Mouse (Mus musculus) monocyte, adult 2 months (primary cell): ENCODE data around the gene Acot11.
"Not testable (repeated sequence)": the region's sequence is repeated elsewhere in the genome, so short reads cannot be mapped to it uniquely, and the experiment has no call there.

Source experiments
- DNase-seq, 2 experiments: peaks; one replicate each; pipeline ENCODE4 v3.0.0; 2022; ENCODE audit warnings: low spot score in 2 of 2, low read depth in 1 of 2

Gene Acot11

DNA sequence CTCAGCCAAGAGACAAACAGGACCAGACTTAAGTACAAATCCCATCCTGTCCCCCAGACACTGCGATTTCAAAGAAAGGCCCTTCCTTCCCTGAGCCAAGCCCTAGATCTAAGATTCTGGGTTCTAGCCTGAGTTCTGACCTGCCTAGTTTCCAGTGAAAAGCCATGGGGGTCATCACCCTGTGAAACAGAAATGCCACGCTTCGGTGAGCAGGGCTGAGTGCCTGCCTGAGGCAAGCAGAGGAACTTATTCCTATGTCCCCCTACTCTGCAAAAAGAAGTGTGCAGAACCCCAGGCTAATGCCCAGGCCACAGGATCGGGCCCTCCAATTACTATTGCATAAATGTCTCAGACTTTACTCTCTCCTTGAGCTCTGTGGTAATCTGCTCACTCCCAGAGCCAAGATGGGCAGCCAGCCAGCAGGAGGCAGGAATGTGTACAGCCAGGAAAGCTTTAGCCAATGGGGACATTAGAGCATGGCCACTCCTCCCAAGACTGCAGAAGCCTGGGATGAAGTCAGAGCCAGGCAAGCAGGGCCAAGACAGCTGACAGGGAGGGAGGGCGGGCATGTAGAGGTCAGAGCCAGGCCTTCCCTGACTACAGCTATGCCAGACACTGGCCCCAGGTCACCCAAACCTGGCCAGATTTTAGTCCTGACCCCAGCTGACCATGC is 26.5 kb downstream of the Acot11 start:
- no peak for DNase-seq

- no peak for DNase-seq
Measured at GRCm38 (mm10) chr4:106776998-106777397, 27.8 kb downstream of the Acot11 start.

DNA sequence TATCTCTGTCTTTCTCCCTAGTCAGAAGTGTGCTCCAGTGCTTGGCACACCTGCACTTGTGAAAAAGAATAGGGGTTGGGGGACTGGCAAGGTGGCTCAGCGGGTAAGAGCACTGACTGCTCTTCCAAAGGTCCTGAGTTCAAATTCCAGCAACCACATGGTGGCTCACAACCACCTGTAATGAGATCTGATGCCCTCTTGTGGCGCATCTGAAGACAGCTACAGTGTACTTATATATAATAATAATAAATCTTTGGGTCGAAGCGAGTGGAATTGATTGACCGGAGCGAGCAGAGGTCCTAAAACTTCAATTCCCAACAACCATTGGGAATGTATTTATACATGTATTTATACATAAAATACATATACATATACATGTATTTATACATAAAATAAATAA is 29.0 kb downstream of the Acot11 start:
- not testable (repeated sequence) for DNase-seq

GRCm38 (mm10) chr4:106772558-106772957 is 32.2 kb downstream of the Acot11 start:
- no peak for DNase-seq

GRCm38 (mm10) chr4:106769306-106769705 is 35.5 kb downstream of the Acot11 start:
- DNase-seq: no peak

DNA sequence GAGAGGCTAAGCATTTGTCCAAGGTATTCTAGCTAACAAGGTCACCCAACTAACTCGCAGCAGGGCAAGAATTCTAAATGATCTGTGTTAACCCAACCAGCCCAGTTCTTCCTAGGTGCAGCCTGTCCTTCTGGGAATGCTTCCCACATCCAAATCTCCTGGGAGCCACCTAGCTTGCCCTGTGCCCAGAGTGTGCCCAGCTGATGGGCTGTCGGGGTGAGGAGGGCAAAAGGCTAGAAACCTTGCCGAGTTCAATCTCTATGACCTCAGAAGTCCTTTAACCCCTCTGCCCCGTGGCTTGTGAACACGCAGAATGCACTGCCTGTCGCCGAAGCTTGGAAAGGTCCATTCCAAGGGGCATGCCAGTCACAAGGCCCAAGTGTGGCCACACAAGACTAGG is 40.6 kb downstream of the Acot11 start:
- no peak for DNase-seq

GRCm38 (mm10) chr4:106751726-106752125 is 53.1 kb downstream of the Acot11 start:
- DNase-seq: no peak

GRCm38 (mm10) chr4:106749699-106750098 is 55.1 kb downstream of the Acot11 start:
- no peak for DNase-seq

DNA sequence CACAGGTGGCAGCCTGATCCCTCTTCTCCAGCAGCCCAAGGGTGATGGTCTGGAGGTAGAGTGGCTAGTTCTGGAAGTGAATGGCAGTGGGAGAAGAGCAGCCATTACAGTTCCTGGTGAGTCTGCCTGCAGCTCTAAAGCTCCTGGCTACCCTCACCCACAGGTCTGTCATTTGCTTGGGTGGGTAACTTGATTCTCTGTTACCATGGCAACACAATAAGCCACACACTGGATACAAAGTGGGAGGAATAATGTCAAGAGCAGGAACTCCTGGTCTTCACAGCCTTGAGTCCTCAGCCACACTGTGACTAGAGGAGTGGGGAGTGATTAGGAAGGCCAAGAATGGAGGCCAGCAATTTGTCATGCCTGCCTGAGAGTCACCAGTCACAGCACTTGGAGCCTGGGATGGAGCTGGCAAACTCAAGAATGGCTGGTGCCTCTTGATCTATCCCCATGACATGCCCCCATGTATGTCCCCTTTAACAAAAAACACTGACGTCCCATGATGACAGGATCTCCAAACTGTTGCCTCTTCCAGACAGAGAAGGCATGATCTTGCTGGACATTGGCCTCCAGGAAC is 57.7 kb downstream of the Acot11 start:
- no peak for DNase-seq

GRCm38 (mm10) chr4:106745862-106746261 is 58.9 kb downstream of the Acot11 start:
- no peak for DNase-seq

DNA sequence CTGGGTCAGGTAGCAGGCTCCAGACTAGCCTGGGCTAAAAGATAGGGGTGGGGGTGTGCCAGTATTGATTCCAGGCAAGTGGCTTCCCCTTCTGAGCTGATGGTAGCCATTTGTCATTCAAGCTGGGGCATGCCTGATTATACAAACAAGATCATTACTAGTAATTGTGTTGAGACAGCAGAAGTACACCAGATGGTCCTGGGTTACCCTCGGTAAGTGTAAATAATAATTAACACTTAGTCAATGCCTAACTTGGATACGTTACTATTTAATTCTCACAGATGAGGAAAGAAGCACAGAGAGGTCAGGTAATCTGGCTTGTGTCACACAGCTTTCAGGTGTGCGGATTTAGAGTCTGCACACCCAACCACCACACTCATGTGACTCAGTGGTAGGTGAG is 66.9 kb downstream of the Acot11 start:
- no peak for DNase-seq

GRCm38 (mm10) chr4:106736884-106737283 is 67.9 kb downstream of the Acot11 start:
- not testable (repeated sequence) for DNase-seq

DNA sequence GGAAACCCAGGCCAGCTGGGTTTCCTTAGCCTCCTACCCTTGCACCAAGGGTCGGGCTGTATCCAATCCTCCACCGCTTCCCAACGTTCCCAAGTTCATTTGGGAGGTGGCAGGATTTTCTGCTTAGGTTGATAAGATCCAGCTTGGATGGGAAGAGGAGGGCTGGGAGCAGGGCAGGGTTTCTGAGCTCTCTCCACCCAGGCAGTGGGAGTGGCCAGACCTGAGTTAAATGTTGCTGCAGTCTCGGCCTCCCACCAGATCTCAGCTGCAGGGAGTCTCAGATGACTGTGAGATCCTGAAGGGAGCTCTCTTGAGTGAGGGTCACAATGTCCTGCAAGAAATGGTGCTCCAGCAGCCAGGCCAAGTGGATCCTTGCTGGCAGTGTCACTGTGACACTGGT is 71.2 kb downstream of the Acot11 start, which contains the start of gene Fam151a:
Gene Fam151a (plus strand): TSS at position 254 of the 400 bp plus-strand sequence.
- no peak for DNase-seq

DNA sequence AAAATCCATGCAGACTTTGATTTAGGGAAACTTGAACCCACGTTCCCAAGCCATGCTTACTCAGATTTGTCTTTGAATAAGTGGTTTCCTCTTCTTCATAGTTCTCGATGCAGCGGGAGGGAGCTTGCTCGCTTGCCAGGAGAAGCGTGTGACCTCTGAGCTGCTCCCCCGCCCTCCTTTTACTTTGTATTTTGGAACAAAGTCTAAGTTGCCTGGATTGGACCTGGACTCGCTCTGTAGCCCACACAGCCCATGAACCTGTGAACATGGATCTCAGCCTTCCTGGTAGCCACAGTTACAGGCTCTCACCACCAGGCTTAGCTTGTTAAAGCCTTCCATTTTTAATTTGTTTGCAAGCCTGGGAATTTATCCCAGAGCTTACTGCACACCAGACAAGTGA is 74.0 kb downstream of the Acot11 start, which contains the start of gene Mroh7:
Gene Mroh7 (minus strand): TSS at position 112 of the 400 bp plus-strand sequence.
- no peak for DNase-seq

- no peak for DNase-seq
Measured at GRCm38 (mm10) chr4:106720631-106721030, 84.2 kb downstream of the Acot11 start.

DNA sequence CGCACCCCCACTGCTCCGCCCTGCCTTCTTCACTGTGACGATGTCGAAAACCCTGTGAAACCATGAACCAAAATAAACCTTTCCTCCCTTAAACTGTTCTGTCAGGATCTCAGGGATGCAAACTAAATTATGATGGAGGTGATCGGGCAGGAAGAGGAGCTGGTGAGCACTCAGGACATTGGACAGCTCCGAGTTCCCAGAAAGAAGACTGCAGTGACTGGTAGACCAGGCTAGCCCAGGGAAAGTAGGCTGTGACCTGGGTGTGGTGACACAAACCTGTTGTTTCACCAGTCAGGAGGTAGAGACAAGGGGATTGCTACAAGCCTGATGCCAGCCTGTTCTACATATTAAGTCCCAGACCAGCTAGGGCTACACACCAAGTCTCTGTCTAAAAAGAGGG is 91.2 kb downstream of the Acot11 start:
- DNase-seq: no peak

DNA sequence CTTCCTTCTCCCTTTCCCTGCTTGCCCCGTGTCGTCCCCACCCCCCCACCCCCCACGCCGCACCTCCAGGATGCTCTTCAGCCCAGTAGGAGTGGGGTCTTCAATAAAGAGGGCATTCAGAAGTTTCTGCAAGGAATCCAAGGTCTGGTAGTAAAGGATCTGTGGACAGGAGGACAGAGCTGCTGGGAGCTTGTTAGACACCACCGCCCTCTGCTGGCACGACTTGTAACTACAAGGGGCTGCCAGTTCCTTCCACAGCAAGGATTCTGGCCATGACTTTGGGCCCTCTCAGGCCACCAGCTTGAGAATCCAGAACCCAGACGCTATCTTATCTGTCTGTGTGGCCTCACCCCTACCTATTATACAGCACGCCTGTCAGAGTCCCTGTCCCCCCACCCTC is 96.4 kb downstream of the Acot11 start:
- peak in 1 of 2 experiments; percentile 44 for DNase-seq

GRCm38 (mm10) chr4:106707957-106708356 is 96.8 kb downstream of the Acot11 start:
- no peak for DNase-seq

DNA sequence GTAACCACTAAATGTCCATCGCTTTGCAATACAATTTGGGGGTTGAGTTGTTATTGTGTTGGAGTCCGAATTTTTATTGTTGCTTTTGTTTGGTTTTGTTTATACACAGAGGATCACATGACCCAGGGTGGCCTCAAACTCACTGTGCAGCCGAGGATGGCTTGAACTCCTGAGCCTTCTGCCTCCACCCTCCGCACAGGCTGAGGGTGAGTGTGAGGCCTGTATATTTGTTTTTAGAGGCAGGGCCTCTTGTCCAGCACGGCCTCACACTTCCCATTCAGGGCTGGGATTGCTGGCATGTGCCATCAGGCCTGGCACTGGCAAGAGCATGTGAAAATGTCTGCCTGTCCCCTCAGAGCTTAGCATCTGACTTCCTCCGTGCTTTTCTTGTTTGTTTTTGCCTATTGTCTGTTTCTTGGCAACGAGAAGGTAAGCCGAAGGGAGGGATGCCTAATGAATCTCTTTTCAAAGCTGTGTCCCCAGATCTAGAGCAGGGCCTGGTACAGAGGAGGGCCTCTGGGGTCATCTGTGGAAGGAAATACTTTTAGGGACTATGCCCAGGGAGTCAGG is 99.6 kb downstream of the Acot11 start:
- DNase-seq: no peak

GRCm38 (mm10) chr4:106704416-106704815 is 100.4 kb downstream of the Acot11 start:
- DNase-seq: no peak

DNA sequence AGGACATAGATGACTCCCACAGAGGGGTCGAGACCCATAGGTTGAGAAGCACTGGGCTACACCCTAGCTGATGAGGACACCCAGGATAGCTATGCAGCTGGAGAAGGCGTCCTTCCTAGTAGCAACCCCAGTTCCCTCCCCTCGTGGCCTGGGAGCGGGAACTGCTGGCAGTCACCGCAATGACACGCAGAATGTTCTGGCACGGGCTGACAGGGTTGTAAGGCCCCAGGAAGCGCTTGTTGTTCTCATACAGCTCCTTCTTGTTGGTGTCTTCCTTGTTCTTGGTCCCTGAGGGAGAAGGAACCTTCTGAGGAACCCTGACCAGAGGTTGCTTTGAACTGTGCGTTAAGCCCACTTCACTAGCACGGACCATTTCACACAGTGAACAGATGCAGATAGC is 100.8 kb downstream of the Acot11 start:
- no peak for DNase-seq

- no peak for DNase-seq
Measured at GRCm38 (mm10) chr4:106700798-106701197, 104.0 kb downstream of the Acot11 start.

DNA sequence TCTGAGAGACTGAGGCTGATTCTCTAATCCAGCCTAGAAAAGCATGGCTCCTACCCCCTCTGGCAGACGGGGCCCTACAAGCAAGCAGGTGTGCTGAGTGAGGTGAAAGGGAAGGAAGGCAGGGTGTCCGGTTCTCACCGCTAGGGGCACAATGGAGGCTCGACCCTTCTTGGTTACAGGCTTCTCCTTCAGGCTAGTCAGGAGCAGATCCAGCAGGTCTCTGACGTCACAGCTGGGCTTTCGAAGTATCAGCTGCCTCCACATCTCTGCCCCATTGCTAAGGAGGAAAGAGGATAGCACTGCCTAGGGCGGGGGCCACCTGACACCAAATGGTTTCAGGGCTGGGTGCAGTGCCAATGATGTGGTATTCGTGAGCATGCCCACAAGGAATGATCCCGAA is 104.8 kb downstream of the Acot11 start:
- DNase-seq: no peak
